Mouse (Mus musculus) myocyte (in vitro differentiated cells): ENCODE results near the gene Gm5678. TPM values are rescaled to one million over a fixed set of nuclear protein-coding genes. Genes with fewer than 3 reads are reported as not detected.
"Not testable (repeated sequence)": the region's sequence is repeated elsewhere in the genome, so short reads cannot be mapped to it uniquely, and the experiment has no call there.

Source experiments
- H3K27me3 ChIP-seq: one replicate; pipeline ENCODE4 v1.6.1; 2011; ENCODE audit not compliant: control insufficient read depth, insufficient read depth, insufficient read length
- H3K36me3 ChIP-seq: one replicate; pipeline ENCODE4 v1.6.1; 2011; ENCODE audit not compliant: control insufficient read depth, insufficient read depth
- H3K4me2 ChIP-seq: one replicate; pipeline ENCODE4 v1.6.1; 2011; ENCODE audit warnings: low read depth, control low read depth
- H3K4me3 ChIP-seq: one replicate; pipeline ENCODE4 v1.5.1; 2011; ENCODE audit warnings: mild to moderate bottlenecking, control low read depth, moderate library complexity
- H3K79me2 ChIP-seq: one replicate; pipeline ENCODE4 v1.6.1; 2011; ENCODE audit not compliant: control insufficient read depth, insufficient read depth
- H3ac ChIP-seq: one replicate; pipeline ENCODE4 v1.6.1; 2011; ENCODE audit not compliant: control insufficient read depth, insufficient read length
- CEBPB ChIP-seq: IDR thresholded peaks from 2 replicates; pipeline ENCODE4 v1.6.1; 2011; ENCODE audit warnings: mild to moderate bottlenecking, moderate library complexity; ENCODE audit not compliant: poor library complexity, insufficient read depth, severe bottlenecking
- E2F4 ChIP-seq: IDR thresholded peaks from one replicate; pipeline ENCODE4 v1.6.1; 2011; ENCODE audit warnings: mild to moderate bottlenecking, control low read depth, moderate library complexity; ENCODE audit not compliant: insufficient read depth
- MAX ChIP-seq: IDR thresholded peaks from one replicate; pipeline ENCODE4 v1.6.1; 2011; ENCODE audit warnings: low read depth, mild to moderate bottlenecking, control low read depth
- MYOD1 ChIP-seq, 3 experiments: IDR thresholded peaks; one replicate each; pipeline ENCODE4 v1.6.1; 2011; ENCODE audit warnings: control low read depth in 2 of 3, low read depth in 2 of 3, mild to moderate bottlenecking in 2 of 3, moderate library complexity in 1 of 3; ENCODE audit not compliant: insufficient read length in 2 of 3, control insufficient read depth in 1 of 3
- MYOG ChIP-seq, 3 experiments: IDR thresholded peaks; one replicate each; pipeline ENCODE4 v1.6.1; 2011; ENCODE audit warnings: control low read depth in 2 of 3, low read depth in 2 of 3, mild to moderate bottlenecking in 2 of 3; ENCODE audit not compliant: insufficient read length in 2 of 3, control insufficient read depth in 1 of 3, insufficient read depth in 1 of 3
- POLR2A ChIP-seq: IDR thresholded peaks from one replicate; pipeline ENCODE4 v1.6.1; 2011; ENCODE audit warnings: low read depth, mild to moderate bottlenecking, control low read depth, moderate library complexity; ENCODE audit not compliant: insufficient read length
- POLR2AphosphoS2 ChIP-seq: IDR thresholded peaks from one replicate; pipeline ENCODE4 v1.6.1; 2011; ENCODE audit warnings: low read depth, control low read depth; ENCODE audit not compliant: insufficient read length
- REST ChIP-seq: IDR thresholded peaks from one replicate; pipeline ENCODE4 v1.6.1; 2011; ENCODE audit warnings: mild to moderate bottlenecking, control low read depth, moderate library complexity; ENCODE audit not compliant: insufficient read depth, insufficient read length
- SRF ChIP-seq: IDR thresholded peaks from one replicate; pipeline ENCODE4 v1.6.1; 2011; ENCODE audit warnings: low read depth; ENCODE audit not compliant: control insufficient read depth, insufficient read length
- TCF12 ChIP-seq: IDR thresholded peaks from one replicate; pipeline ENCODE4 v1.6.1; 2011; ENCODE audit warnings: mild to moderate bottlenecking, control low read depth; ENCODE audit not compliant: poor library complexity, insufficient read depth, severe bottlenecking
- TCF3 ChIP-seq: IDR thresholded peaks from one replicate; pipeline ENCODE4 v1.6.1; 2011; ENCODE audit warnings: low read depth, control low read depth; ENCODE audit not compliant: insufficient read length
- USF1 ChIP-seq: IDR thresholded peaks from one replicate; pipeline ENCODE4 v1.6.1; 2011; ENCODE audit warnings: low read depth, mild to moderate bottlenecking, control low read depth, moderate library complexity
- polyA plus RNA-seq: library from polyadenylated mRNA; unstranded; fragments of >200 nt; fragmentation: generic; extraction: Trizol; gene quantifications from one replicate; pipeline ENCODE4 v1.2.1, GENCODE M21; 2012; ENCODE audit warnings: missing spikeins

Gm5678 gene
- polyA plus RNA-seq, 1 experiment, result not detected

DNA sequence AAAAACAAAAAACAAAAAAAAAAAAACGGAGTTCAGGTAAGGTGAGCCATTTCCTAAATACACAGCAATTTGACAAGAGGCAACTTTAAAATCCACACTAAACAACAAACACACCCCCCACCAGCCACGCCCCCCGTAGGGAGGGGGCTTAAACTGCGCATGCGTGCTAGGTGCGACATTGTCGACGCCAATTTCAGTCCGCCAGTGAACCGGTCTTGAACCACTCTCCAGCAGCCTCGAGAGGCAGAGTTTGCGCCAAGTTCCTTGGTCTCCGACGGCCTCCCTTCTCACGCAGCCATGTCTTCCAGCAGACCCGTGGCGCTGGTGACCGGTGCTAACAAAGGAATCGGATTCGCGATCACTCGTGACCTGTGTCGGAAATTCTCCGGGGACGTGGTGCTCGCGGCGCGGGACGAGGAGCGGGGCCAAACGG lies 20.2 kb upstream of the Gm5678 start:
- Histone ChIP-seq H3K27me3 (no peaks in the 10 kb centered on the region), H3K4me3 (peak overlapping the region; percentile 25), H3K36me3 (no peaks in the 10 kb centered on the region), H3K4me2 (peak overlapping the region; percentile 71), H3ac (peak overlapping the region; percentile 6), H3K79me2 (no peaks in the 10 kb centered on the region)
- TF ChIP-seq POLR2A (peak; percentile 68), USF1 (no peak), POLR2AphosphoS2 (peak; percentile 71), E2F4 (no peak)

DNA sequence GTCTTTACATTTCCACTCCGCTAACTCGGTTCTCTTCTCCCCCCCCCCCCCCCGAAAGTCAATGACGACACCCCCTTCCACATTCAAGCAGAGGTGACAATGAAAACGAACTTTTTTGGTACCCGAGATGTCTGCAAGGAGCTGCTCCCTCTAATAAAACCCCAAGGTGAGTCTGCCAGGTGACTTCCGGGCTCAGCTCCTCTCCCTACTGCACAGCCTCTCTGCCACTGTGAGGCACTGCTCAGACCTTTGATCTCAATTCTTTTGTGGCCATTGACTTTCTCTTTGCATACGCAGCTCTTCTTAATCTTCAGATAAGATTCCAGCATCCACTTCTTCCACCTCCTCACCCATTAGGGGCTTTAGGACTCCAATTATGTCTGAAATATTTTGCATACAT lies 19.2 kb upstream of the Gm5678 start:
- no peak overlapping the region for H3K4me2 ChIP-seq
- no peak overlapping the region for H3ac ChIP-seq
- H3K79me2 ChIP-seq, result no peaks in the 10 kb centered on the region
- peak overlapping the region; percentile 25 for H3K4me3 ChIP-seq
- H3K27me3 ChIP-seq, result no peaks in the 10 kb centered on the region
- no peaks in the 10 kb centered on the region for H3K36me3 ChIP-seq
- TF ChIP-seq USF1, result no peak

DNA sequence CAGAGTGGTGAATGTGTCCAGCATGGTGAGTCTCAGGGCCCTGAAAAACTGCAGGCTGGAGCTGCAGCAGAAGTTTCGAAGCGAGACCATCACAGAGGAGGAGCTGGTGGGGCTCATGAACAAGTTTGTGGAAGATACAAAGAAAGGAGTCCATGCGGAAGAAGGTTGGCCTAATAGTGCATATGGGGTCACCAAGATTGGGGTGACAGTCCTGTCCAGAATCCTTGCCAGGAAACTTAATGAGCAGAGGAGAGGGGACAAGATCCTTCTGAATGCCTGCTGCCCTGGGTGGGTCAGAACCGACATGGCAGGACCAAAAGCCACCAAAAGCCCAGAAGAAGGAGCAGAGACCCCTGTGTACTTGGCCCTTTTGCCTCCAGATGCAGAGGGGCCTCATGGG lies 18.1 kb upstream of the Gm5678 start:
- Histone ChIP-seq H3K79me2 (no peaks in the 10 kb centered on the region), H3K4me3 (no peak overlapping the region), H3K36me3 (no peaks in the 10 kb centered on the region), H3ac (no peak overlapping the region), H3K4me2 (no peak overlapping the region), H3K27me3 (no peaks in the 10 kb centered on the region)
- no peak for TF ChIP-seq REST

DNA sequence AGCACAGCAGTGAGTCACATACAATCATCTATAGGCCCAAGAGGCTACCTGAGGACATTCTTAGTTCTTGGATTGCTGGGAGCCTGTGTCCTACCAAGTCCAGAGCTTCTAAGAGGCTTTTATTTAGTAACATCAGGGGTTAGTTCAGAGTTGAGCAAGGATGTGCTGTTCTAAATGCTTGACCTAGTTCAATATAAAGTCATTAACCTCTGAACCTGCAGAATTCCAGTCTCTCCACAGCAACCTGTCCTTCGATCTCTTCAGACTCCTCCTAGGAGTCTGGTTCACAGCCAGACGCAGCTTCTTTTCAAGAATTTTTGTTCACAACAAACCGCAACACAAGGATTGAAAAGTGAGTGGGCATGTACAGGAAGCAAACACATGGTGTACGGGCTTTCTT lies 16.9 kb upstream of the Gm5678 start:
- TF ChIP-seq MAX (no peak), POLR2A (no peak), SRF (no peak), MYOG (IDR thresholded peaks at IDR 0.05; ENCODE audit: control insufficient read depth in 1 of 3, insufficient read depth in 1 of 3, insufficient read length in 2 of 3, low read depth in 2 of 3) (no peak), REST (no peak), MYOD1 (IDR thresholded peaks at IDR 0.05; ENCODE audit: control insufficient read depth in 1 of 3, insufficient read length in 2 of 3, low read depth in 2 of 3) (no peak), POLR2AphosphoS2 (no peak), USF1 (no peak), CEBPB (no peak), TCF3 (no peak), E2F4 (no peak), TCF12 (no peak)

DNA sequence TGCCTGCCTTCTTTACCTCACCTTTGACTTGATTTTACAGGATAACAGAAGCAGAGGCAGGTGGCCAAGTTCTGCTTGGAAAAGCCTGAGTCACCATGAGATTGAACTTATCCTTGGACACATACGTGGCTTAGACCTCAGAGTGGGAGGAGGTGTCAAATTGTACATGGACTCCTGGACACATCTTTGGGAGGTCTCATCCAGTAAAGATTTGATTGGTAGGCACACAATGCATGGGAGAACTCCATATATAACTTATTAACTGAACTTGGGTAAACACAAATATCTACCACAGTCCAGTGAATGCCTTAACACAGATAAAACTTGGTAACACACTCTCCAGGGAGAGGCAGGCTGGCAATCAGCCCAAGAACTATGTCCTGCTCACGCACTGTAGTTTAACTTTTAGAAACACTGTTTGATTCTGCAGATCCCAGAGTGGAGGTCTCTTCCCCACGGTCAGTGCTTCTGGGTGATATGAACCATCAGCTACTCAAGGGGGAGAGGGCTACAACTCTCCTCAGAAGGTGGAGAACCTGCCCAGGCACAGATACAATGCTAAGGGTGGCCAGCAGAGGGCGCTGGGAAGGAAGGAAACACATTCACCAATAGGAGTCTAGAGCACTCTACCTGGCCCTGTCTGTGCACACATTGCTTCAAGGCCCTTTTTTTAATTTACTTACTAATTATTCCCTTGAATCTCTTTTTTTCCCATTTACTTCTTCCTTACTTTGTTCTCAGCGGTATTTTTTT lies 12.6 kb upstream of the Gm5678 start:
- H3K4me3 ChIP-seq, result no peak overlapping the region
- H3K27me3 ChIP-seq, result no peaks in the 10 kb centered on the region
- no peak overlapping the region for H3K4me2 ChIP-seq
- H3ac ChIP-seq, result no peak overlapping the region
- no peaks in the 10 kb centered on the region for H3K36me3 ChIP-seq
- H3K79me2 ChIP-seq, result no peaks in the 10 kb centered on the region
- TF ChIP-seq REST (no peak), E2F4 (no peak), CEBPB (no peak), TCF3 (no peak), USF1 (no peak), TCF12 (no peak), POLR2AphosphoS2 (no peak), MYOG (IDR thresholded peaks at IDR 0.05; ENCODE audit: control insufficient read depth in 1 of 3, insufficient read depth in 1 of 3, insufficient read length in 2 of 3, low read depth in 2 of 3) (no peak), MYOD1 (IDR thresholded peaks at IDR 0.05; ENCODE audit: control insufficient read depth in 1 of 3, insufficient read length in 2 of 3, low read depth in 2 of 3) (no peak), POLR2A (no peak), MAX (no peak), SRF (no peak)

More for the DNA sequence above, 16.9 kb upstream of the Gm5678 start:
- no peaks in the 10 kb centered on the region for H3K79me2 ChIP-seq
- H3K4me2 ChIP-seq, result no peak overlapping the region
- H3K27me3 ChIP-seq, result no peaks in the 10 kb centered on the region
- no peak overlapping the region for H3K4me3 ChIP-seq
- no peak overlapping the region for H3ac ChIP-seq
- H3K36me3 ChIP-seq, result no peaks in the 10 kb centered on the region

DNA sequence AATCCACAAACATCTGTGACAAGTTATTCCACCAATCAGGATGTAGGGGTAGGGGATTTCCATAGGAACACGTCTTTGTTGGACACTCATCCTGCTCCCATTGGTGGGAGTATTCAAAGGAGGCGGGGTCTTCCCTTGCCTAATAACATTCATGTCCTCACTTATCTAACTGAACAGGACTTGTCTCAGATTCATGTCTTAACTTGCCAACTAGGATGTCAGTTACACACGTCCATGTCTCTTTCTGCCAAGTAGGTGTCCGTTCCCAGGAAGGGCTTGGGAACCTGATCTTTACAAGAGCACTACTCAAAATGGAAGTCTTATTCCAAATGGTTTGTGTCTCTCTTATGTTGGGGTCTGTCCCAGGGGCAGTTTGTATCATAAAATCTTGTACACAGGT lies 4.1 kb upstream of the Gm5678 start:
- not testable (repeated sequence) for H3K4me2 ChIP-seq, H3K79me2 ChIP-seq, H3K4me3 ChIP-seq, H3K27me3 ChIP-seq, H3K36me3 ChIP-seq, H3ac ChIP-seq
